Comparison of ENCODE assay signal across 21 mouse cellular contexts in genomic region chr5:17620619-17621018, GRCm38 (mm10). TPM values are rescaled to one million over a fixed set of nuclear protein-coding genes. Genes with fewer than 3 reads are reported as not detected.
"Had no signal": no experiment of that assay in that cellular context is flagged by ENCODE, and none has a peak within 500 bp of the region (broad histone marks: within the 10 kb centered on the region; RNA-seq: fewer than 3 reads in every experiment).

No protein-coding gene starts in this region.

- H3K9ac ChIP-seq: lung, embryonic 14.5 days; midbrain, embryonic 12.5 days; neural tube, embryonic 13.5 days; neural tube, embryonic 15.5 days; stomach, embryonic 15.5 days had no signal

- DNase-seq: lung, adult 18-20 months; lung, embryonic 14.5 days; lung, postnatal 10 days; lung, postnatal 4 days; midbrain, embryonic 14.5 days; retina, postnatal 1 day; right cerebral cortex, adult 18-20 months; right cerebral cortex, postnatal 14 days; thymus, adult 2 months; thymus, postnatal 25 days; thymus, postnatal 4 days had no signal

- H3K36me3 ChIP-seq: midbrain, embryonic 10.5 days; midbrain, embryonic 12.5 days; neural tube, embryonic 13.5 days; neural tube, embryonic 15.5 days; stomach, embryonic 15.5 days had no signal

- H3K9me3 ChIP-seq: midbrain, embryonic 10.5 days; midbrain, embryonic 12.5 days; neural tube, embryonic 13.5 days; neural tube, embryonic 15.5 days; stomach, embryonic 15.5 days had no signal

- H3K4me2 ChIP-seq: lung, embryonic 14.5 days; midbrain, embryonic 12.5 days; neural tube, embryonic 13.5 days; neural tube, embryonic 15.5 days; stomach, embryonic 15.5 days had no signal

- H3K4me1 ChIP-seq: midbrain, embryonic 10.5 days; midbrain, embryonic 12.5 days; neural tube, embryonic 13.5 days; neural tube, embryonic 15.5 days; stomach, embryonic 15.5 days had no signal

- ATAC-seq: midbrain, embryonic 16.5 days had no signal

- H3K4me3 ChIP-seq: midbrain, embryonic 10.5 days; midbrain, embryonic 12.5 days; myocyte; neural tube, embryonic 13.5 days; neural tube, embryonic 15.5 days; stomach, embryonic 15.5 days had no signal

- H3K27ac ChIP-seq: midbrain, embryonic 10.5 days; midbrain, embryonic 12.5 days; neural tube, embryonic 13.5 days; neural tube, embryonic 15.5 days; stomach, embryonic 15.5 days; stomach, postnatal 0 days had no signal

- H3K27me3 ChIP-seq: midbrain, embryonic 12.5 days; neural tube, embryonic 13.5 days; neural tube, embryonic 15.5 days; stomach, embryonic 15.5 days had no signal

RNA-seq across cellular contexts. Expression of gene Sema3c, which starts 46.5 kb away (rescaled TPM):
- total RNA-seq: megakaryocyte, adult 5-6 weeks; megakaryocyte-erythroid progenitor cell, adult 5-6 weeks had no signal
